Mouse (Mus musculus): ENCODE results near the gene Zfp579. TPM values are rescaled to one million over a fixed set of nuclear protein-coding genes. Genes with fewer than 3 reads are reported as not detected.

Gene Zfp579
- polyA plus RNA-seq, 1 experiment from 2014 or later = 31.3 TPM

DNA sequence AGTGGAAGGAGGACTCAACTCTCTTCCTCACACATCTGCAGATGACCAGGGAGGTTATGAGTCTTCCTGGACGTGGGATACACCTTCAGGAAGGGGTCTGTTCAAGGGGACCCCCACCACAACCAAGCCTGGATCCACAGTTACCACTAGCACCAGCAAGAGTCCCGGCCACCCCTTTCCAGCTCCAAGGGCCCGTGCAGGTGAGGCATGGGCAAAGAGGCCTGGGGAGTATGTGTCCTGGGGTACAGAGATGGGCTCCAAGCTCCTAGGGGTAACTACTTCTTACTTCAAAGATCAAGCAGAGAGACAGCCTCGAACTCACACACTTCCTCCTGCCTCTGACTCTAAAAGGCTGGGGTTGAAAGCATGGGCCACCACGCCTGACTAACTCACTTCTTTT, 53.3 kb downstream of the Zfp579 start:
- Histone ChIP-seq H3K36me3 (ENCODE audit: insufficient read depth, low read length) (no peaks in the 10 kb centered on the region), H3K27ac (ENCODE audit: low read length) (no peak overlapping the region), H3K27me3 (ENCODE audit: insufficient read depth, low read length) (no peaks in the 10 kb centered on the region), H3K9ac (replicated peaks; ENCODE audit: low read length) (no peak overlapping the region), H3K4me3 (ENCODE audit: low read length) (no peak overlapping the region), H3K9me3 (ENCODE audit: low read length) (no peaks in the 10 kb centered on the region), H3K4me2 (replicated peaks; ENCODE audit: low read depth, low read length) (no peak overlapping the region), H3K4me1 (ENCODE audit: insufficient read depth, low read length) (no peaks in the 10 kb centered on the region)
- 51% methylated on average over 5 of the region's 5 CpGs for WGBS
- no peak for ATAC-seq (ENCODE audit: low FRiP score, low TSS enrichment)

DNA sequence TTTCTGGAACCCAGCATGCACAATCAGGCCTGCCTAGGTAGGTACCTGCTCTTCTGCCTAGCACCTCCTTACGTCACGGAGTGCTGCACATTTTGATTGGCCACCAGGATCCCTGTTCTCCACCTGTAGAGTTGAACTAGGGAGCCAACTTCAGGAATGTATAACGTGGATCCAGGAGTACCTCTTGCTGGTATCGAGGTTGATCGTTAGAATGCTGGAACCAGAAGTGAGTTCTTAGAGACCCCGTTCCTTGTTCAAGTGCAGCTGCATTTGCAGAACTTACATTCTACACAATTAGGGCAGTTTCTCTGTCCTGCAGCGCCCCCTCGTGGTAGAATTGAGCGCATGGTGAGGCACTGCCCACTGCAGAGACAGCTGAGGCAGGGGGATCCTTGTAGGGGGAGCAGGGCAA, 55.9 kb downstream of the Zfp579 start:
- 21% methylated on average over 9 of the region's 9 CpGs for WGBS
- Histone ChIP-seq H3K36me3 (ENCODE audit: insufficient read depth, low read length) (no peaks in the 10 kb centered on the region), H3K4me3 (ENCODE audit: low read length) (no peak overlapping the region), H3K9me3 (ENCODE audit: low read length) (no peaks in the 10 kb centered on the region), H3K9ac (replicated peaks; ENCODE audit: low read length) (no peak overlapping the region), H3K27ac (ENCODE audit: low read length) (no peak overlapping the region), H3K27me3 (ENCODE audit: insufficient read depth, low read length) (no peaks in the 10 kb centered on the region), H3K4me2 (replicated peaks; ENCODE audit: low read depth, low read length) (no peak overlapping the region), H3K4me1 (ENCODE audit: insufficient read depth, low read length) (no peaks in the 10 kb centered on the region)
- peak; percentile 55; the same call in 1 of the 2 replicates for ATAC-seq (ENCODE audit: low FRiP score, low TSS enrichment)

DNA sequence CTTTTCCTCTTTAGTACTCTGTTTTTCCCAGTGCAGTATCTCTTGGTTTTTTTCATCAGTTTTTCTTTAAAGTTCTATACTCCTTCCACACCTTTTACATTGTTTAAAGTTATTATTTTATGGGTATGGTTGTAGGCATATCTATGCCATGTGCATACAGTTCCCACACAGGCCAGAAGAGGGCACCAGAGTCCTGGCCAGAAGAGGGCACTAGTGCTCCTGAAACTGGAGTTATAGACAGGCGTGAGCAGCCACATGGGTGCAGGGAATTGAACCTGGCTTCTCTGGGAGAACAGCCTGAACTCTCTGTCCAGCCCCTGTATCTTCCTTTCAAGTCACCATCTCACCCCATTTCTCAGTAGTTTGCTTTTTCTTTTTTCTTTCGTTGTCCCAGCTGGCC, 57.5 kb downstream of the Zfp579 start:
- no peaks in the 10 kb centered on the region for H3K36me3 ChIP-seq (ENCODE audit: insufficient read depth, low read length)
- H3K27ac ChIP-seq (ENCODE audit: low read length) = no peak overlapping the region
- no peak overlapping the region for H3K4me3 ChIP-seq (ENCODE audit: low read length)
- H3K27me3 ChIP-seq (ENCODE audit: insufficient read depth, low read length) = no peaks in the 10 kb centered on the region
- peaks cover 6% of the 10 kb centered on the region for H3K9me3 ChIP-seq (ENCODE audit: low read length)
- WGBS = 31% methylated on average over 2 of the region's 2 CpGs
- H3K4me2 ChIP-seq (replicated peaks; ENCODE audit: low read depth, low read length) = no peak overlapping the region
- no peaks in the 10 kb centered on the region for H3K4me1 ChIP-seq (ENCODE audit: insufficient read depth, low read length)
- no peak overlapping the region for H3K9ac ChIP-seq (replicated peaks; ENCODE audit: low read length)
- no peak for ATAC-seq (ENCODE audit: low FRiP score, low TSS enrichment)

DNA sequence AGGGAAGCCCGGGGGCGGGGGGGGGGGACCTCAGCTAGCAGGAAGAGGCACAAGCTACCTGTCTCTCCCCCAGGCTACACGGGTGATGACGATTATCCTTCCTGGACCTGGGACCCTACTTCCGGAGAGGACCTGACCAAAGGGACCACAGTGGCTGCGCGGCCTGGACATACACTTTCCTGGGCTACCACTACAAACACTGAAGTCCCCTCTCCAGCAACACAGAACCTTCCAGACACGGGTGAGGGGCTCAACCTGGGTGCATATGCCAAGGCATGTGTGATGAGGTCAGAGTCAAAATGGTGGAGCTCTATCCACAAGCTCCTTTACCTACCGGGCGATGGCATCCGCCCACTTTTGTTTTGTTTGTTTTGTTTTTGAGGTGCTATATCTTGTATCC, 58.6 kb downstream of the Zfp579 start:
- Histone ChIP-seq H3K27ac (ENCODE audit: low read length) (no peak overlapping the region), H3K27me3 (ENCODE audit: insufficient read depth, low read length) (no peaks in the 10 kb centered on the region), H3K4me2 (replicated peaks; ENCODE audit: low read depth, low read length) (no peak overlapping the region), H3K9me3 (ENCODE audit: low read length) (peaks cover 6% of the 10 kb centered on the region), H3K4me3 (ENCODE audit: low read length) (no peak overlapping the region), H3K4me1 (ENCODE audit: insufficient read depth, low read length) (no peaks in the 10 kb centered on the region), H3K9ac (replicated peaks; ENCODE audit: low read length) (no peak overlapping the region), H3K36me3 (ENCODE audit: insufficient read depth, low read length) (no peaks in the 10 kb centered on the region)
- no peak for ATAC-seq (ENCODE audit: low FRiP score, low TSS enrichment)
- WGBS = 71% methylated on average over 10 of the region's 11 CpGs

DNA sequence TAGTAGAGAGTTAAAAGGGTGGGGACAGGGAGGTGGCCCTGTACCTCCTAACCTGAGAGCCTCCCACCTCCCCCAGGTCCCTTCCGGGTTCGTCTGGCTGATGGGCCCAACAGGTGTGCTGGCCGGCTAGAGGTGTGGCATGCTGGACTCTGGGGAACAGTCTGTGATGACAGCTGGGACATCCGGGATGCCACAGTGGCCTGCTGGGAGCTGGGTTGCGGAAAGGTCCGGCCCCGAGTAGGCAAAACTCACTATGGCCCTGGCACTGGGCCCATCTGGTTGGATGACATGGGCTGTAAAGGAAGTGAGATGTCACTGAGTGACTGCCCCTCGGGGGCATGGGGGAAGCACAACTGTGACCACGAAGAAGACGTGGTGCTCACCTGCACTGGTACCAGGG, 59.1 kb downstream of the Zfp579 start:
- H3K36me3 ChIP-seq (ENCODE audit: insufficient read depth, low read length) = no peaks in the 10 kb centered on the region
- H3K4me1 ChIP-seq (ENCODE audit: insufficient read depth, low read length) = no peaks in the 10 kb centered on the region
- 66% methylated on average over 10 of the region's 10 CpGs for WGBS
- H3K9me3 ChIP-seq (ENCODE audit: low read length) = peaks cover 6% of the 10 kb centered on the region
- no peak overlapping the region for H3K4me2 ChIP-seq (replicated peaks; ENCODE audit: low read depth, low read length)
- H3K27me3 ChIP-seq (ENCODE audit: insufficient read depth, low read length) = no peaks in the 10 kb centered on the region
- no peak overlapping the region for H3K4me3 ChIP-seq (ENCODE audit: low read length)
- H3K9ac ChIP-seq (replicated peaks; ENCODE audit: low read length) = no peak overlapping the region
- no peak overlapping the region for H3K27ac ChIP-seq (ENCODE audit: low read length)
- ATAC-seq (ENCODE audit: low FRiP score, low TSS enrichment) = no peak

DNA sequence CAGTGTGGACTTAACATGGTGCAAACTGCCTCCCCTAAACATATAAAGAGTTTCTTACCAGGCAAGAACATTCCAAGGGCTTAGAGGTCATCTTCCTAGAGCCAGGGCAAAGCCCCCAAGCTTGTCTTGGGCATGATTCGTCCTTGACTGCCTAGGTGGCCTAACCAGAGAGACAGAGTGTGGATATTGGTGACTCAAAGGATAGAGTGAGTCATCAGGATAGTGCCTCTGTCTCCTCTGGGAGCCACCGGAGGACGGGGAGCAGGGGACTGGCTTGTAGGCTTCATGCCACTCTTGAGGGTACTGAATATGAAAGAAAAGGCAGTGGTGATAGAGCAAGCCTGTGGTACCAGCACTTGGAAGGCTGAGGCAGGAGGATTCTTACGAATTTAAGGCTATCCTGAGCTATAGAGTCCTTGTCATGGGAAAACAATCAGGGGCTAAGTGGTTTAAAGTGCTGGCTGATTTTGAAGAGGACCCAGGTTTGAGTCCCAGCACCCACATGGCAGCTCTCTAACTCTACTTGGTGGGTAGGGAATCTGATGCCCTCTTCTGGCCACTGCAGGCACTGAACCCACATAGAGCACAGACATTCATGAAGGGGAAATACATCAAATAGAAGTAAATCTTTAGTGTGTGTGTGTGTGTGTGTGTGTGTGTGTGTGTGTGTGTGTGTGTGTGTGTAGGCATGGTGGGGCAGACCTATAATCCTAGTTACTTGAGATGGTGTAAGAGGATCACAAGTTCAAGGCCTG, 61.6 kb downstream of the Zfp579 start:
- no peak overlapping the region for H3K4me3 ChIP-seq (ENCODE audit: low read length)
- no peaks in the 10 kb centered on the region for H3K36me3 ChIP-seq (ENCODE audit: insufficient read depth, low read length)
- H3K27ac ChIP-seq (ENCODE audit: low read length) = no peak overlapping the region
- H3K4me2 ChIP-seq (replicated peaks; ENCODE audit: low read depth, low read length) = no peak overlapping the region
- WGBS = 69% methylated on average over 4 of the region's 4 CpGs
- H3K27me3 ChIP-seq (ENCODE audit: insufficient read depth, low read length) = no peaks in the 10 kb centered on the region
- H3K9me3 ChIP-seq (ENCODE audit: low read length) = peaks cover 6% of the 10 kb centered on the region
- ATAC-seq (ENCODE audit: low FRiP score, low TSS enrichment) = no peak
- H3K9ac ChIP-seq (replicated peaks; ENCODE audit: low read length) = no peak overlapping the region
- no peaks in the 10 kb centered on the region for H3K4me1 ChIP-seq (ENCODE audit: insufficient read depth, low read length)

Other genes starting within 250 kb of the Zfp579 start
- 71.2 and 71.4 TPM in 2 replicates for gene Cox6b2, start 243.1 kb downstream of the Zfp579 start, polyA plus RNA-seq (2015; fragmentation: Nextera tagmentation; extraction: Ambion mirVana)
- gene Fam71e2, start 224.9 kb downstream of the Zfp579 start, polyA plus RNA-seq (2015; fragmentation: Nextera tagmentation; extraction: Ambion mirVana) = not detected in 2 replicates
- 0.17 and 0.42 TPM in 2 replicates for gene Il11, start 213.3 kb downstream of the Zfp579 start, polyA plus RNA-seq (2015; fragmentation: Nextera tagmentation; extraction: Ambion mirVana)
- 0.57 and 0.97 TPM in 2 replicates for gene Tmem190, start 213.2 kb downstream of the Zfp579 start, polyA plus RNA-seq (2015; fragmentation: Nextera tagmentation; extraction: Ambion mirVana)
- 12.5 and 14.3 TPM in 2 replicates for gene Tmem238, start 206.5 kb downstream of the Zfp579 start, polyA plus RNA-seq (2015; fragmentation: Nextera tagmentation; extraction: Ambion mirVana)
- 315 and 357 TPM in 2 replicates for gene Rpl28, start 203.3 kb downstream of the Zfp579 start, polyA plus RNA-seq (2015; fragmentation: Nextera tagmentation; extraction: Ambion mirVana)
- 355 and 360 TPM in 2 replicates for gene Ube2s, start 183.6 kb downstream of the Zfp579 start, polyA plus RNA-seq (2015; fragmentation: Nextera tagmentation; extraction: Ambion mirVana)
- gene Shisa7, start 151.5 kb downstream of the Zfp579 start, polyA plus RNA-seq (2015; fragmentation: Nextera tagmentation; extraction: Ambion mirVana) = 0.84 and 1.1 TPM in 2 replicates
- 9.2 and 9.7 TPM in 2 replicates for gene Isoc2b, start 125.9 kb downstream of the Zfp579 start, polyA plus RNA-seq (2015; fragmentation: Nextera tagmentation; extraction: Ambion mirVana)
- gene Isoc2a, start 119.0 kb downstream of the Zfp579 start, polyA plus RNA-seq (2015; fragmentation: Nextera tagmentation; extraction: Ambion mirVana) = 1.2 and 1.4 TPM in 2 replicates
- not detected in 2 replicates for gene Gm36210, start 89.6 kb downstream of the Zfp579 start, polyA plus RNA-seq (2015; fragmentation: Nextera tagmentation; extraction: Ambion mirVana)
- gene Zfp628, start 80.9 kb downstream of the Zfp579 start, polyA plus RNA-seq (2015; fragmentation: Nextera tagmentation; extraction: Ambion mirVana) = 3.6 and 4.2 TPM in 2 replicates
- gene Nat14, start 74.1 kb downstream of the Zfp579 start, polyA plus RNA-seq (2015; fragmentation: Nextera tagmentation; extraction: Ambion mirVana) = 5.8 and 6.2 TPM in 2 replicates
- gene Ssc5d, start 70.4 kb downstream of the Zfp579 start, polyA plus RNA-seq (2015; fragmentation: Nextera tagmentation; extraction: Ambion mirVana) = 2.3 and 2.8 TPM in 2 replicates
- gene Sbk2, start 31.8 kb downstream of the Zfp579 start, polyA plus RNA-seq (2015; fragmentation: Nextera tagmentation; extraction: Ambion mirVana) = 0.26 and 0.41 TPM in 2 replicates
- not detected in 2 replicates for gene Sbk3, start 25.0 kb downstream of the Zfp579 start, polyA plus RNA-seq (2015; fragmentation: Nextera tagmentation; extraction: Ambion mirVana)
- gene Zfp524, start 18.3 kb upstream of the Zfp579 start, polyA plus RNA-seq (2015; fragmentation: Nextera tagmentation; extraction: Ambion mirVana) = 14.4 and 15.2 TPM in 2 replicates
- 41.9 and 44.2 TPM in 2 replicates for gene Fiz1, start 18.5 kb upstream of the Zfp579 start, polyA plus RNA-seq (2015; fragmentation: Nextera tagmentation; extraction: Ambion mirVana)
- gene Gm44973, start 19.3 kb upstream of the Zfp579 start, polyA plus RNA-seq (2015; fragmentation: Nextera tagmentation; extraction: Ambion mirVana) = 1.7 and 1.9 TPM in 2 replicates
- gene Zfp865, start 24.2 kb upstream of the Zfp579 start, polyA plus RNA-seq (2015; fragmentation: Nextera tagmentation; extraction: Ambion mirVana) = 6.6 and 7.6 TPM in 2 replicates
- gene Ccdc106, start 24.4 kb upstream of the Zfp579 start, polyA plus RNA-seq (2015; fragmentation: Nextera tagmentation; extraction: Ambion mirVana) = 27.1 and 30.3 TPM in 2 replicates
- 1.3 TPM in 1 of 2 replicates, not detected in the other for gene 4632433K11Rik, start 38.0 kb upstream of the Zfp579 start, polyA plus RNA-seq (2015; fragmentation: Nextera tagmentation; extraction: Ambion mirVana)
- 8.1 and 8.2 TPM in 2 replicates for gene Zfp784, start 42.3 kb upstream of the Zfp579 start, polyA plus RNA-seq (2015; fragmentation: Nextera tagmentation; extraction: Ambion mirVana)
- gene Zfp580, start 55.4 kb upstream of the Zfp579 start, polyA plus RNA-seq (2015; fragmentation: Nextera tagmentation; extraction: Ambion mirVana) = 35.0 and 44.0 TPM in 2 replicates
- gene U2af2, start 66.0 kb upstream of the Zfp579 start, polyA plus RNA-seq (2015; fragmentation: Nextera tagmentation; extraction: Ambion mirVana) = 136 and 139 TPM in 2 replicates
- 64.9 and 66.6 TPM in 2 replicates for gene Epn1, start 84.1 kb upstream of the Zfp579 start, polyA plus RNA-seq (2015; fragmentation: Nextera tagmentation; extraction: Ambion mirVana)
- not detected in 2 replicates for gene Rfpl4, start 120.8 kb upstream of the Zfp579 start, polyA plus RNA-seq (2015; fragmentation: Nextera tagmentation; extraction: Ambion mirVana)
- 0.23 and 0.69 TPM in 2 replicates for gene Rasl2-9, start 129.8 kb upstream of the Zfp579 start, polyA plus RNA-seq (2015; fragmentation: Nextera tagmentation; extraction: Ambion mirVana)
- not detected in 2 replicates for gene Vmn1r55, start 153.5 kb upstream of the Zfp579 start, polyA plus RNA-seq (2015; fragmentation: Nextera tagmentation; extraction: Ambion mirVana)
- gene Vmn1r56, start 200.6 kb upstream of the Zfp579 start, polyA plus RNA-seq (2015; fragmentation: Nextera tagmentation; extraction: Ambion mirVana) = not detected in 2 replicates
- not detected in 2 replicates for gene Vmn1r57, start 222.3 kb upstream of the Zfp579 start, polyA plus RNA-seq (2015; fragmentation: Nextera tagmentation; extraction: Ambion mirVana)